Mouse (Mus musculus) central nervous system, embryonic 11.5 days (tissue): ENCODE results near the gene Calcr. TPM values are rescaled to one million over a fixed set of nuclear protein-coding genes. Genes with fewer than 3 reads are reported as not detected.

Source experiments
- polyA plus RNA-seq: library from polyadenylated mRNA; depleted of rRNA; stranded (reverse); fragments of >200 nt; gene quantifications from 2 replicates; pipeline ENCODE4 v1.2.3, GENCODE M21; 2012; rRNA removed

Calcr gene
- polyA plus RNA-seq, result 0.44 and 0.72 TPM in 2 replicates

DNA sequence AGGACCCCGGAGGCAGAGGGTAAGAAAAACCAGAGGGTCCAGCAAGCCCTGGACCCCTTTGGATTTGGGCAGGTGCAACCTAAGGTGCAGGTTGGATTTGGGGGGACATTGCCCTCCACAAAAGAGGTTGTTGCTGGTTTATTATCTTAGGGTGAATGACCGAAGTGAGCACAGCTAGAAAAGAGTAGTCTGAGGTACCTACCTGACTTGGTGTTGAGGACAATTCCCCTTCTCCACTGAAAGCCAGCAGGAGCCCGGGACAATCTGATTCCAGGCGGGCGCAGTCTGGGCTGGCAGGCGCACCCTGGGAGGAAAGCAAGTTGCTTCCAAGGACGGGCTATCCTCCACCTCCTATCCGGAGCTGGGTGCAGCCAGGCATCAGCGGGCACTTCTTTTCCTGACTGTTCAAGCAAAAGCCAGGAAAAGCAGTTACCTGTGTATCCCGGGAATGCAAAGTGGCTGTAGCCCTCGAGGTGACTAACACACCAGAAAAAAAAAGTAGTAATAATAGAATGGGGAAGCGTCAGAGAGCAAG is at the start of gene Calcr:
Gene Calcr (minus strand): TSS at position 485 of the 535 bp plus-strand sequence.

Other genes with a start within 250 kb of the Calcr start
- 0.91 and 1.2 TPM in 2 replicates for gene Tfpi2, start 224.2 kb upstream of the Calcr start, polyA plus RNA-seq
- gene Gngt1, start 229.1 kb upstream of the Calcr start, polyA plus RNA-seq, result not detected in 2 replicates
- gene Gng11, start 239.2 kb upstream of the Calcr start, polyA plus RNA-seq, result 15.1 and 20.6 TPM in 2 replicates